Mouse (Mus musculus): ENCODE data around the gene Usp48.
"Not testable (repeated sequence)": the region's sequence is repeated elsewhere in the genome, so short reads cannot be mapped to it uniquely, and the experiment has no call there.

The Usp48 gene

DNA sequence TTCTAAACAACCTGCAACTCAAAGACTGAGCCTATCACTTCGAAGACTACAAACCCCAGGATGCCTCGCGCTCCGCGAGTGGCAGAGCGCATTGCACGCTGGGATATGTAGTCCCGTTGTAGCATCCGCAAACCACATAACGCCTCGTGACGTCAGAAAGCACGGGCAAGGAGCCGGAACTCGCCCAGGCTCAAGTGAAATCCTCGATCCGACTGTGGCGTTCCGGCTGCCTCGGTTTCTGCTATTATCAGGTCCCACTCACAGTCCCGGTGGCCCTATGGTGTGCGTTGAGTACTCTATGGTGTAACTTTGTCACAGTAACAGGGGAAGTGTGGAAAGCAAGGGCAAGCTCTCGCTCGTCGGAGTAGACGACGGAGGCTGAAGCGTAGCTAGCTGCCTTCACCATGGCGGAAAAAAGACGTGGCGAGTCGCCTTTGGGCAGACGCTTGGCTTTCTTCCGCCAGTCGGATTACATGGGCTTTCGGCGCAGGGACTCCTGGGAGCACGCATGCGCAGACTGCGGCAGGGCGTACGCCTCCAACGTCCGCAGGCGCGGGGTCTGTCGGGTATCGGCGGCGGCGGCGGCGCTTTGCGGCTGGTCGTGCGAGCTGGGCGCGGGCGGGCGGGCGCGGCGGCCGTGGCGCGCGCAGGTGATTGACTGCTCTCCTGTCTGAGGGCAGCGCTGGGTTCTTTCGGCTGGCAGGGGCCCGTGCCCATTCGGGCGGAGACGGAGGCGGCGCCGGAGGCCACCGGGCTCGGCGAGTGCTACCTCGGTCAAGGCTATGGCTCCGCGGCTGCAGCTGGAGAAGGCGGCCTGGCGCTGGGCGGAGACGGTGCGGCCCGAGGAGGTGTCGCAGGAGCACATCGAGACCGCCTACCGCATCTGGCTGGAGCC lies at the start of gene Usp48:
Gene Usp48, plus strand, starts transcription at position 155 of the 895 bp plus-strand sequence.
- DNase-seq, result peak; percentile 100

DNA sequence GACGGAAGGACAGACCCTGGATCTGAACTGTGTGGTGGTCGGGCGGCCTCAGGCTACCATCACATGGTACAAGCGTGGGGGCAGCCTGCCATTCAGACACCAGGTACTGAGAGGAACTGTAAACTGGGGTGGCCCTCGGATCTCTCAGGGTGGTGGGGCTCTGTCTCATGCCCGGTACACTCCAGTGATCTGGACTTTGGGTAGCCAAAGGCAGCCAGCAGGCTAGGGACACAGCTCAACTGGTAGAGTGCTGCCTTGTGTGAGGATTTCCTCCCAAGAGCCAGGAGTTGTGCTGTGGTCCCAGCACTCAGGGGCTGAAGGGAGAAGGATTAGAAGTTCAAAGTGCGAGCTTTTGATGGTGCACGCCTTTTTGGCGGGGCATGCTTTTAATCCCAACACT lies 48.0 kb upstream of the Usp48 start:
- no peak for DNase-seq

DNA sequence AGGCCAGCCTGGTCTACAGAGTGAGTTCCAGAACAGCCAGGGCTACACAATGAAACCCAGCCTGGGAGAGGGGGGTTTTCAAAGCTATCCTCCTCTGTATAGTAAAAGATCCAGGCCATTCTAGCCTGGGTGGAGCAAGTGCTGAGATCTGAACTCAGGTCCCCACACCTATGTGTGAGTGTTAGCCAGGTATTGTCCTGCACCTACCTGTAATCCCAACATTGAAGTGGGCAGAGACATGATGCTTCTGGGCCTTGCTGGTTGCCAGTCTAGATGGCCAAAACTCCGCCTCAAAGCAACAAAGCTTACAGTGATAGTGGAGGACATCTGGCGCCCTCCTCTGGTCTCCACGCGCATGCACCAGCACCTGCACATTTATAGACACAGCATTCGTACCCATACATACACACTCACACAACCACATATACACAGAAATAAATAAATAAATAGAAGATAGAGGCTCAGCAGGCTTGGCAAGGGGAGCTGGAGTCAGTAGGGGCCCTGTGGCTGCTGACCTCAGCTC lies 47.5 kb upstream of the Usp48 start:
- DNase-seq, result peak; percentile 60

DNA sequence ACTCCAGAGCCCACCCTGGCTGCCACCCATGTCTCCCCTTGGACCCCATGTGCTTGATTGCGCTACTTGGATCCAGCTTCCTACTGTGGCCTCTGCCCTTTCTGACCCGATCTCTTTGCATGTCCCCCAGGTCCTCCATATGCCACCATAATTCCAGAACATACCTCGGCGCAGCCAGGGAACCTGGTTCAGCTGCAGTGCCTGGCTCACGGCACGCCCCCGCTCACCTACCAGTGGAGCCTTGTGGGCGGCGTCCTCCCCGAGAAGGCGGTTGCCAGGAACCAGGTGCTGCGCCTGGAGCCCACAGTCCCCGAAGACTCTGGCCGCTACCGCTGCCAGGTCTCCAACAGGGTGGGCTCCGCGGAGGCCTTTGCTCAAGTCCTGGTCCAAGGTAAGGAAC lies 40.1 kb upstream of the Usp48 start:
- no peak for DNase-seq

GRCm38 (mm10) chr4:137556673-137557210 lies 36.8 kb upstream of the Usp48 start:
- DNase-seq, result no peak

GRCm38 (mm10) chr4:137569873-137570272 lies 23.7 kb upstream of the Usp48 start:
- DNase-seq, result no peak

DNA sequence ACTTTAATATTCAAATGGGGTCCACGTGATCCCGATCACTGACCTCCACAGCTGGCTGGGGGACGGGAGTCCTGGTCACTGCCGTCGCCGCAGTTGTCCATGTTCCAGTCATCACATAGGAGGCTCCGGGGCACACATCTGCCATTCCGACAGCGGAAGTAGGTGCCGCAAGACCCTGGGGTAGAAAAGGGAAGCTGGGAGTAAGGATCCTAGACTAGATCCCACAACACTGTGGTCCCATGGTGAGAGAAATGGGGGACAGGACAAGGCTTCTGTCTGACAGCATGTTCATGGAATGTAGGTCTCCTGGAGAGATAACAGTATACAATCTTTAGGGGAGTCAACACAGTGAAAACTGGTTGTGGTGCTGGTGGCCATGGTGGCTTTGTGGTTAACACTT lies 19.1 kb upstream of the Usp48 start, which contains the start of gene Ldlrad2:
Gene Ldlrad2, minus strand, starts transcription at position 101 of the 400 bp plus-strand sequence.
- no peak for DNase-seq

DNA sequence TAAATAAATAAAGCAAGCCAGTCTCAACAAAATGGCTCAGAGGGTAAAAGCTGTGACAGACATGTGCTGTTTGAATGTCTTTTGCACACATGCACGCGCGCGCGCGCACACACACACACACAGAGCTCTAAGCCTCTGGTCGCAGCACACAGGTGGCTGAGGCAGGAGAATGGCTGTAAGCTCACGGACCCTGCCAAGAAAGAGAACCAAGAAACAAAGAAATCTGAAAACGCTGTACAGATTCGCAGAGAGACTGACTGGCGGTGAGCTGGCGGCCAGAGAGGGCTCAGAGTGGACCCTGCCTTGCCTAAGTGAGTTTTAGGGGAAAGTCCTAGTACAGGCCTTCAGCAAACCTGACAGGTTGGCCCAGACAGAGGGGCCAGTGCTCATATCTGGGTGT lies 16.1 kb upstream of the Usp48 start:
- no peak for DNase-seq

GRCm38 (mm10) chr4:137578181-137578845 lies 15.2 kb upstream of the Usp48 start:
- DNase-seq, result peak; percentile 78

DNA sequence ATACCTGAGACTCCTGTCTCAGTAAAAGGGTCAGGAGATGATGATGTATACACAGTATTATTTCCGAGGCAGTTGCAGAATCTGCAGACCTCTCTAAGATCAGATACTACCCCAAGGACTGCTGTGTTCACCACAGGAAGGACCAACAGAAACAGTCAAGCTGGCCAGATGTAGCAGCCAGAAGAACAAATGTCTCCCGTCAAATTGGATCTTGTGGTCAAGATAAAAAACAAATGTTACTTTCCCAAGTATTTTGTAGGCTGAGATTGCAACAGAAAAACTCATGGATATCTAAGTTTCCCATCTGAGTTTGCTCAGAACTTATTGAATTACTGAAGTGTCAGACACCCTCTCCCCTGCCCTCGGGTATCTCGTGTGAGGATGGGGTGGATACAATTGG lies 13.8 kb upstream of the Usp48 start:
- DNase-seq, result no peak

DNA sequence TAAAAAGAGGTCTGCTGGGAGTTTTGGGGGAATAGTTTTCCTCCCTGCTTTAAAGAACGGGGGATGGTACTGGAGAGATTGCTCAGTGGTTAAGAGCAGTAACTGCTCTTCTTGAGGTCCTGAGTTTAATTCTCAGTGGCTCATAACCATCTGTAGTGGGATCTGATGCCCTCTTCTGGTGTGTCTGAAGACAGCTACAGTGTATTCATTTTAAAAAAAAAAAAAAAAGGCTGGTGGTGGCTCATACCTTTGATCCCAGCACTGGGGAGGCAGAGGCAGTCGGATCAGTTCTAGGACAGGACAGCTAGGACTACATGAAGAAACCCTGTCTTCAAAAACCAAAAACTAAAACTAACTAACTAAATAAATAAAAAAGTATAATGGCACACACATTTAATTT lies 13.3 kb upstream of the Usp48 start:
- DNase-seq, result no peak

GRCm38 (mm10) chr4:137581815-137582214 lies 11.7 kb upstream of the Usp48 start:
- DNase-seq, result peak; percentile 55

DNA sequence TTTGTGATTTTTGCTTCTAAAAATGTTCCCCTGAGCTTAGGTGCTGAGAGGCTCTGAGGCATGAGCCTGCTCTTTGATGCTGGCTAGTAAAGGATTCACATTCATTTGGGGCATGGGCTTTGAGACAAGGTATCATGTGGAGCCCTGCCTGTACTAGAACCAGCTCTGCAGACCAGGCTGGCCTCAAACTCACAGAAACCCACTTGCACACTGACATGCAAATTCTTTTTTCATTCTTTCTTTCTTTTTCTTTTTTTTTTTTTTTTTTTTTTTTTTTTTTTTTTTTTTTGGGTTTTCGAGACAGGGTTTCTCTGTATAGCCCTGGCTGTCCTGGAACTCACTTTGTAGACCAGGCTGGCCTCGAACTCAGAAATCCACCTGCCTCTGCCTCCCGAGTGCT lies 4.5 kb upstream of the Usp48 start:
- DNase-seq, result not testable (repeated sequence)

GRCm38 (mm10) chr4:137589586-137589985 lies 4.0 kb upstream of the Usp48 start:
- DNase-seq, result no peak

DNA sequence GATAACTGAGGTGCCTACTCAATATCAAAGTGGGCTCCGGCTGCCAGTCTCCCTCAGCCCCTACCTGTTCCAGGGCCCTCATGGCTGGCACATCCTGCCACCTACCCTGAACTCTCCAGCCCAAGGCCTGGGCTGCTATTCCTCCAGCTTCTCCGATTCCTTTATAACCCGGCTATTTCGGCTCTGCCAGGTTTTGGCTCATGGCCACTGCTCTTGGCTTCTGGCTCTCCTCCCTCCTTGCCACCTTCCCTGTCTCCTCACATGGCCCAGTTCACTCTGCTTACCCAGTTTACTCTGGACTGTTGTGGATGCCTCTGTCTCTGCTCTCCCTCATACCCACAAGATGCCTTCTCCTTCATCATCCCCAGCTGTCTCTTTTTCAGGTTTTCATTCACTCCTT lies 2.6 kb upstream of the Usp48 start:
- DNase-seq, result no peak

- DNase-seq, result peak; percentile 44
Measured at GRCm38 (mm10) chr4:137594496-137595270, 1.1 kb downstream of the Usp48 start.

DNA sequence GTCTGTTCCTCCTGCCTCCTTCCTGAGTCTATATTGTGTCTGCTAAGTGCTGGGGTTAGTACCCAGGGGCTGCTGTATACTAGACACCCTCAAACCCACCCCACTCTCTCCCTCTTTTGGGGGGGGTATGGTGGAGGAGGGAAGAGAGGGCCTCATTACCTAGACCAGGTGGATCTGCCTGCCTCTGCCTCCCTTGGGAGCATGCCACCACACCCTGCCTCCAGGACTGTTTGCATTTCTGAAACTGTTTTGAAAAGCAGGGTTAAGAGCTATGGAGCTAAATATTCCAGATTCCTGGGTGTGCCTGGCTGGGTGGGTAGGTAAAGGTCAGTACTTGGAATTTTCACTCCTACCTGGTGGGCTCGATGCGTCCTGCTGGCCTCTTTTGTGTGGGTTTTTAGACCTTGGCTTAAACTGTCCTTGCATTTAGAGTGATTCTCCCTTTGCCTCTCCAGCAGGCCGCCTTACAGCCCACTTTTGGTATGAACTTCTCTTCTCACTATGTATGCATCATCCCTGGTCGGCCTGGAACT lies 3.6 kb downstream of the Usp48 start:
- no peak for DNase-seq

GRCm38 (mm10) chr4:137598577-137598976 lies 5.0 kb downstream of the Usp48 start:
- no peak for DNase-seq

GRCm38 (mm10) chr4:137603449-137604171 lies 10.1 kb downstream of the Usp48 start:
- DNase-seq, result no peak

- no peak for DNase-seq
Measured at GRCm38 (mm10) chr4:137607023-137607422, 13.5 kb downstream of the Usp48 start.

DNA sequence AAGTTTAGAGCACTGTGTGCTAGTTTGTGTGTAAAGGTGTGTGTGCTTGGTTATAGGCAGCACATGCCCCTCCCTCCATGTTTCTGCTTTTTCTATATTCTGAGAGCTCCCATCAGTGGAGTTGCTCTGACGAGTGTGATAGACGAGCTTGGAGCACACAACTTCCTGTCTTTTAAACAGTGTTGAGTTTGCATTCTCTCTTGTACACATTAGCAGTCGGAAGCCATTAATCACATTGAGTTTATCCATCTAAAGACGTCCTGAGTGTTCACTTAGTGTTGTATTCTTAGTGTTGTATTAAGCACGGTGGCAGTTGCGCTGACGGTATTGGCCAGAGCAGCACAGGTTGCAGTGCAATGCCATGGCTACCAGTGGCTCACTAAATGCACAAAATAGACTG lies 15.7 kb downstream of the Usp48 start:
- no peak for DNase-seq

- DNase-seq, result peak; percentile 39
Measured at GRCm38 (mm10) chr4:137609702-137610101, 16.1 kb downstream of the Usp48 start.

Measured in kidney, postnatal 10 days (tissue).